Mouse (Mus musculus) cerebellum, adult 2 months (tissue): Measurements from ENCODE around the gene Sar1b.

Source experiments
- CTCF ChIP-seq: fragments of 200-500 bp; IDR thresholded peaks from 2 replicates; pipeline ENCODE4 v1.5.1; 2011; ENCODE audit warnings: low read depth, mild to moderate bottlenecking, control low read depth, low read length, moderate library complexity, borderline replicate concordance; ENCODE audit not compliant: insufficient read depth
- POLR2A ChIP-seq: fragments of 200-500 bp; IDR thresholded peaks from 2 replicates; pipeline ENCODE4 v1.6.1; 2011; ENCODE audit warnings: low read length, control low read depth, borderline replicate concordance; ENCODE audit not compliant: insufficient read depth

DNA sequence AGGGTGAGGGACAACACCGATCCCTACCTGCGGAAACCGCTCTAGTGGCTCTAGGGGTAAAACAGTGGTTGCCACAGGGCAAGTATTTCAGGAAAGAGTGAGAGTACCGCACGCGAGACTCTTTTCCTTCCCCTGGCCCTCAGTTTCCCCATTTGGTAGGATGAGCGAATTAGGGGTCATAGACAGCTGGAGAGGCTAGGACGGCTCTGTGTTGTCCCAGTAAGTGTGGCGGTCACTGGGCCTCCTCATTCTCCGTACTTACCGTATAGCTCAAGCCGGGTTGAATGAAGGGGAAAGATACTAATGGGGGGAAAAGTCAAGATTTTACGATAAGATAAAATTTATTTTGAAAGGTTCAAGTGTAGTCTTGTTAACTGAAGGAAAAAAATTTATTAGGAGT lies 468 bp downstream of the Sar1b start:
- TF ChIP-seq POLR2A (no peak), CTCF (no peak)
